Mouse (Mus musculus) midbrain, embryonic 13.5 days (tissue): ENCODE results near the gene Rps27. TPM values are rescaled to one million over a fixed set of nuclear protein-coding genes. Genes with fewer than 3 reads are reported as not detected.
"Not testable (repeated sequence)": the region's sequence is repeated elsewhere in the genome, so short reads cannot be mapped to it uniquely, and the experiment has no call there.

Experiments
- ATAC-seq: fragments of 200-750 bp; cut with Nextera tagmentation; 2 replicates; pipeline ENCODE4 v1.8.0; 2017; ENCODE audit warnings: mild to moderate bottlenecking, moderate TSS enrichment, moderate library complexity
- H3K27ac ChIP-seq: fragments of 300-500 bp; sonication (generic); 2 replicates; pipeline ENCODE4 v1.5.1; 2015; ENCODE audit warnings: inconsistent platforms, mild to moderate bottlenecking, moderate library complexity
- H3K27me3 ChIP-seq: fragments of 300-500 bp; sonication (generic); 2 replicates; pipeline ENCODE4 v1.6.1; 2015; ENCODE audit warnings: mild to moderate bottlenecking, inconsistent platforms
- H3K36me3 ChIP-seq: fragments of 300-500 bp; sonication (generic); 2 replicates; pipeline ENCODE4 v1.6.1; 2015; ENCODE audit warnings: mild to moderate bottlenecking, inconsistent platforms
- H3K4me1 ChIP-seq: fragments of 300-500 bp; sonication (generic); replicated peaks from 2 replicates; pipeline ENCODE4 v1.6.1; 2015; ENCODE audit warnings: inconsistent platforms
- H3K4me2 ChIP-seq: fragments of 300-500 bp; sonication (generic); replicated peaks from 2 replicates; pipeline ENCODE4 v1.6.1; 2015; ENCODE audit warnings: moderate library complexity, mild to moderate bottlenecking, inconsistent platforms
- H3K4me3 ChIP-seq: fragments of 300-500 bp; sonication (generic); replicated peaks from 2 replicates; pipeline ENCODE4 v1.5.1; 2015; ENCODE audit warnings: mild to moderate bottlenecking, inconsistent platforms
- H3K9ac ChIP-seq: fragments of 300-500 bp; sonication (generic); replicated peaks from 2 replicates; pipeline ENCODE4 v1.6.1; 2015; ENCODE audit warnings: mild to moderate bottlenecking, inconsistent platforms
- H3K9me3 ChIP-seq: fragments of 300-500 bp; sonication (generic); 2 replicates; pipeline ENCODE4 v1.6.1; 2016; ENCODE audit warnings: mild to moderate bottlenecking, inconsistent platforms
- WGBS: fragments of 180-500 bp; shearing (Covaris S2); methylation state at CpG from one replicate; pipeline ENCODE4 v1.1.7; 2015; 5-methylcytosine and 5-hydroxymethylcytosine counted together
- polyA plus RNA-seq: library from polyadenylated mRNA; unstranded; fragments of >200 nt; fragmentation: Nextera tagmentation; extraction: Ambion mirVana; gene quantifications from 2 replicates; pipeline ENCODE4 v1.2.1, GENCODE M21; 2015

Rps27 gene
- polyA plus RNA-seq = 1,033 and 1,129 TPM in 2 replicates

DNA sequence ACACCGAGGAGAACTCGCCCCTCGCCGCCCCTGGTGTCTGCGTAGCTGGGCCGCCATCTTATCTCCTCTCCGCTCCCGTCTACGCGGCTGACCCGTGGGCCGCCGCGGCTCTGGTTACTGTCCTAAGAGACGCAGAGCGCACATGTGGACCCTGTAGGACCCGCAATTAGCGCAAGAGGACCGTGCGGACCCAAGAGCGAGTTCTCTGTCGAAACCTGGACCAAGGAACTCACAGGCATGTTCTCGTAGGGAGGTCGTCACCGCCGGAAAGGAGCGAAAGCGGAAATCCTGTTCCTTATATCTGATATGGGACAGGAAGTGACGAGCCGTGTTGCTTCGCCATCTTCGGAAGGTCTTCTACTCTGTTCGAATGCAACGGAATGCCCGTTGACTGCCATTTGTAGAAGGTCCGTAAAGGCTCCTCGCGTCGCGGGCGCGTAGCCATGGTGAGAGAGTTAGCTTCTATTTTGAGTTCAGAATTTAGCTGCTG is at the start of gene Rps27, which contains the start of gene Rab13:
Rps27 (minus strand) TSS at position 275 of the 490 bp plus-strand sequence.
Rab13 (plus strand) TSS at position 319 of the 490 bp plus-strand sequence.
- ATAC-seq = peak; percentile 97
- under 1% methylated on average over 42 of the region's 42 CpGs for WGBS
- H3K4me1 ChIP-seq = peaks cover 33% of the 10 kb centered on the region
- peaks cover 36% of the 10 kb centered on the region for H3K36me3 ChIP-seq
- H3K27me3 ChIP-seq = no peaks in the 10 kb centered on the region
- H3K9ac ChIP-seq = peak within 1 kb of the TSS; percentile 88
- H3K4me3 ChIP-seq = peak within 1 kb of the TSS; percentile 84
- H3K4me2 ChIP-seq = peak within 1 kb of the TSS; percentile 89
- no peaks in the 10 kb centered on the region for H3K9me3 ChIP-seq
- peak within 1 kb of the TSS; percentile 87 for H3K27ac ChIP-seq

DNA sequence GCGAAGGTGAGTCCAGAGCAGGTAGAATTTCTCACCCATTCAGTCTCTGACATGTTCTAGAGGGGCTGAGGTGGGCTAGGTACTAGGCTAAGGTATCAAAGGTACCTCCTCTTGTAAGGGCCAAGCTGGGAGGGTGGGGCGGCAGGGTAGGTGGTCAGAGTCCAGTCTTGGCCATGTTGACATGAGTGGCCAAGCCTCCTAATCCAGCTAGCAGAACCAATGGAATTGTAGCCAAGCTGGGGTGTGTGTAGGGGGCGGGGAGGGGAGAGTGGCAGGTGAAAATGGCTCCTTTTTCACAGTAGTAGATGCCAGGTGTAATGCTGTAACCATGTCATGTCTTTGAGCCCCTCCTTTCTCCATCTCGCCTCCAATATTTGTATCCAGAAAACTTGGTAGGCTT is 45.1 kb upstream of the Rps27 start:
- no peak overlapping the region for H3K4me2 ChIP-seq
- no peak overlapping the region for H3K4me3 ChIP-seq
- ATAC-seq = no peak
- WGBS = 96% methylated on average over 4 of the region's 4 CpGs
- H3K27ac ChIP-seq = no peak overlapping the region
- H3K9ac ChIP-seq = no peak overlapping the region
- peaks cover 20% of the 10 kb centered on the region for H3K4me1 ChIP-seq
- no peaks in the 10 kb centered on the region for H3K27me3 ChIP-seq
- H3K9me3 ChIP-seq = no peaks in the 10 kb centered on the region
- peaks cover 66% of the 10 kb centered on the region for H3K36me3 ChIP-seq

DNA sequence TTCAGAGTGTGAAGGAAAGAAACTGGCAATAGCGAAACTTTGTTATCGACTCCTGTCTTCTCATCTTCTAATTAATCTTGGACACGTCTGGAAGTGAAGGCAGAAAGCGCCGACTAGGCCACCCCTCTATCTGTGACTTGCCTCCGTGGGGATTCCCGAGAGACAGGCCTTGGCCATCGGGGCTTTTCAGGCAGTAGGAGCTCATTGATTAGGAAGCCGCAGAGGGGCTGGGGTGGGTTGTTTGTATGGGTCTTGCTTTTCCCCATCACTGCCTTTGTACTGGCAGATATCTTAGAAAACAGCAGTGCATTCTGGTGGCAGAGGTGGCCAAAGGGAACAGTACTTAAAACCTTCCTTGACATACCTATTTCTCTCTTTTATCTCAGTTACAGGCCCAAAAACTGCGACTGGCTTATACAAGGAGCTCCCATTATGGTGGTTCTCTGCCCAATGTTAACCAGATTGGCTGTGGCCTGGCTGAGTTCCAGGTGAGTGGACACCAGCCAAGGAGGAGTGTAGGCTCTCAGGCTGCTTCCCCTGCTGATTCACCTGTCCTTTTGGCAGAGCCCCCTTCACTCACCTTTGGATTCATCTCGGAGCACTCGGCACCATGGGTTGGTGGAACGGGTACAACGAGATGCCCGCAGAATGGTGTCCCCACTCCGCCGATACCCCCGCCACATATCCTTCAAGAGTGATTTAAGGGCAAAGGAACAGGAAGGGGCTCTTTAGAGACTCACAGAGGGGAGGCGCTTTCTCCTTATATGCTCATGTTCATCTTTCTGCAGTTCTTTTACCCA is 43.5 kb upstream of the Rps27 start:
- ATAC-seq = no peak
- Histone ChIP-seq H3K4me2 (no peak overlapping the region), H3K4me1 (peaks cover 20% of the 10 kb centered on the region), H3K9ac (no peak overlapping the region), H3K27ac (no peak overlapping the region), H3K27me3 (no peaks in the 10 kb centered on the region), H3K9me3 (no peaks in the 10 kb centered on the region), H3K4me3 (no peak overlapping the region), H3K36me3 (peaks cover 50% of the 10 kb centered on the region)
- WGBS = 92% methylated on average over 19 of the region's 19 CpGs

DNA sequence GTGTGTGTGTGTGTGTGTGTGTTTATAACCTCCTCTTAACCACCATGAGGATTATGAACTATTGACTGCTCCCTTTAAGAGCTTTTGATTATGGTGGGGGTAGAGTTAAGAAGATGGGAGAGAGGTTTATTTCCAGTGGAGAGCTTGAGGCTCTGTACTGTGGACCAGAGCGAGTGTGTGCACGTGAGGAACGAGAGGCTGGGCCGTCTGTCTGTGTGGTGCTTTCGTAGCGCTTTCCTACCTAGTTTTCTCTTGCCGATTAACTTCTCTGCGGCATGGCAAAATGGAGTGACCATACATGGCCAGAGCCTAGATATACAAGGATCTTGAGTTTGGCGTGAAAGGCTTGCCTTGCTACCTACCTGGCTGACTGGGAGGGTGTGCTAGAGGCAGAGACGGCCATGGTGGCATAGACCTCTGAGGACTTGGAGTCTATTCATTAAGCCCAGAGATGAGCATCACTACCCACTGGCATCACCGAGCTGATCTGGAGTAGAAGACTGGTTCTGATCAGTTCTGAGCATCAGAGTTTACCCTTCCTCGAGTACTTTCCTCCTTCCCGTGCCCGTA is 42.4 kb upstream of the Rps27 start:
- peak overlapping the region; percentile 81; the same call in 1 of the 2 replicates for H3K9ac ChIP-seq
- WGBS = 91% methylated on average over 14 of the region's 14 CpGs
- no peak for ATAC-seq

DNA sequence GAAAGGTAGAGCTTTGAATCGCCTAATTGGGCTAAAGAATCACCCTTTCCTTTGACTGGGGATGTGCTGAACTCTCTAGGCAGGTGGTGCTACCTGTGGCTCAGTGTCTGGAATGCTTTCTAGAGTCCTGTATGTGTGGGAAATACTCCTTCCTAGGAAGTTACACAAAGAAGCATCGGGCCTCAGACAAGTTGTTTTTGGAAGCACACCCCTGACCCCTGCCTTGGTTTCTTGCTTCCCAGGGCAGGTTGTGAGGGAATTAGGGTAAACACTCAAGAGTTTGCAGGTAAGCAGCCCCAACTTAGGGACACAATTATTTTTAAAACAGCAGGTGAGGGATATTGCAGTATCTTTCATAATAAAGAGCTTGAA is 41.7 kb upstream of the Rps27 start:
- peak overlapping the region; percentile 92 for H3K4me2 ChIP-seq
- 28% methylated on average over 2 of the region's 2 CpGs for WGBS
- no peaks in the 10 kb centered on the region for H3K9me3 ChIP-seq
- peaks cover 47% of the 10 kb centered on the region for H3K36me3 ChIP-seq
- H3K27me3 ChIP-seq = no peaks in the 10 kb centered on the region
- no peak for ATAC-seq
- no peak overlapping the region for H3K27ac ChIP-seq
- H3K4me1 ChIP-seq = peaks cover 20% of the 10 kb centered on the region
- H3K4me3 ChIP-seq = peak overlapping the region; percentile 87
- peak overlapping the region; percentile 81 for H3K9ac ChIP-seq

More for the DNA sequence above, 42.4 kb upstream of the Rps27 start:
- Histone ChIP-seq H3K27me3 (no peaks in the 10 kb centered on the region), H3K9me3 (no peaks in the 10 kb centered on the region), H3K4me3 (peak overlapping the region; percentile 87; the same call in 1 of the 2 replicates), H3K36me3 (peaks cover 49% of the 10 kb centered on the region), H3K27ac (no peak overlapping the region), H3K4me1 (peaks cover 20% of the 10 kb centered on the region), H3K4me2 (0 out of 2 replicates have a peak overlapping the region, but pooled peaks have one; percentile 92)

DNA sequence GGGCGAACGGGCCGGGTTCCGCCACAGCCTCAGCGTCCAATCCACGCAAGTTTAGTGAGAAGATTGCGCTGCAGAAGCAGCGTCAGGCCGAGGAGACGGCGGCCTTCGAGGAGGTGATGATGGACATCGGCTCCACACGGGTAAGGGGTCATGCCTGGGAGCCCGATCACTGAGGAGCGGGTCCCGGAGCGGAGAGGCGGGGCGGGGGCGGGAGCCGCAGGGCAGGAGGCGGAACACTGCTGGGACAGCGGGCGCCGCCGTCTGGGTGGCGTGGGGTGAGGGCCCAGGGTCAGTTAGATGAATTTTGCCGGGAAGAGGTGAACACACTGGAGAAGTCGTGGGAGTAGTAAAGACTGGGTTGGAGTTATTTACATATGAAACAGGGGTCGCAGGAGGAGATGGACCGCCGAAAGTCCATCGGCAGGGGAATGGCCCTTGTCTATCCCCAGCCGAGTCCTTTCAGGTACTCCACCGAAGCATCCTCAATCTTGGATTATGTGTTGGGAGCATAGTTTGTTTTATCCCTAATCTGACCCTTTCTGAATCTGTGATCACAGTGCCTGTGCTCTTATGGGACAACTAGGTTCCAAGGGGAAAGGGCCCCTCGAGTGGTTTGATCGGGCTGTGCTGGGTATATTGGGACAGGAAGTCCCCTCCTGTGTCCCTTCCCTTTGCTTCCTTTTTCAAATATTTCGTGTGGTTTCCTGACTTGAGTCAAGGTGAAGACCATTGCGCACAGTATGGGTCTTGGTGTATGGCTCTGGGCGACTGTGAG is 41.2 kb upstream of the Rps27 start:
- Histone ChIP-seq H3K4me1 (peaks cover 21% of the 10 kb centered on the region), H3K27ac (peak overlapping the region; percentile 83), H3K4me3 (peak overlapping the region; percentile 87), H3K9ac (peak overlapping the region; percentile 81), H3K36me3 (peaks cover 41% of the 10 kb centered on the region), H3K4me2 (peak overlapping the region; percentile 92), H3K9me3 (no peaks in the 10 kb centered on the region), H3K27me3 (no peaks in the 10 kb centered on the region)
- ATAC-seq = peak; percentile 80
- WGBS = 2% methylated on average over 41 of the region's 41 CpGs

DNA sequence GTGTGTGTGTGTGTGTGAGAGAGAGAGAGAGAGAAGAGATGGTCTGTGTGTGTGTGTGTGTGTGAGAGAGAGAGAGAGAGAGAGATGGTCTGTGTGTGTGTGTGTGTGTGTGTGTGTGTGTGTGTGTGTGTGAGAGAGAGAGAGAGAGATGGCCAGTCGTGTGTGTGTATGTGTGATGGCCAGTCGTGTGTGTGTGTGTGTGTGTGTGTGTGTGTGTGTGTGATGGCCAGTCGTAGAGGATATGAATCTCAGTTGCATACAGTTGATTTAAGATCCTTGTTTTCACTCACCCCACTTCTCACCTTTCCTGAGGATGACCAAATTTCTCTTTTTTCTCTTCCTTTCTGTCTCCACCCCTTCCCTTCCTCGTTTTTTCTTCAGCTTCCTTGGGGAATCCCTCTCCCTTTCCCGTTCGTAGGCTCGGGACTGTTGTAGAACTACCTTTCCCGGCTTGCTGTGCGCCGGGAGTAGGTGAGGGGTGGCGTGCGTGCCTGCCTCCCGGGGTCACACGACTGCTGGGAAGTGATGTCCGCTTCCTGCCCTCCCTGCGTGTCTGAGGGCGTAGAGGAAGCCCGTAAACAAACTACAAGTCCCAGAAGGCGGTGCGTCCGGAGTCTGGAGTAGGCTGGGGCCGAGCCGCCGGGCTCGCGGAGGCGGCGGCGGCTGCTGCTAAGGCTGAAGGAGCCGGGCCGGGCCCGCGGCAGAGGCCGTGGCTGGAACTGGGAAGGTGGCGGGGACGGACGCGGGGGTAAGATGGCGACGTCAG is 40.4 kb upstream of the Rps27 start, which contains the start of gene Crtc2:
Crtc2 (plus strand) TSS at position 511 of the 766 bp plus-strand sequence.
- Histone ChIP-seq H3K36me3 (peaks cover 33% of the 10 kb centered on the region), H3K27ac (peak within 1 kb of the TSS; percentile 83), H3K4me1 (peaks cover 28% of the 10 kb centered on the region), H3K9ac (peak within 1 kb of the TSS; percentile 81), H3K4me3 (peak within 1 kb of the TSS; percentile 87), H3K4me2 (peak within 1 kb of the TSS; percentile 92), H3K9me3 (no peaks in the 10 kb centered on the region), H3K27me3 (no peaks in the 10 kb centered on the region)
- WGBS = 1% methylated on average over 40 of the region's 40 CpGs
- ATAC-seq = peak; percentile 99

DNA sequence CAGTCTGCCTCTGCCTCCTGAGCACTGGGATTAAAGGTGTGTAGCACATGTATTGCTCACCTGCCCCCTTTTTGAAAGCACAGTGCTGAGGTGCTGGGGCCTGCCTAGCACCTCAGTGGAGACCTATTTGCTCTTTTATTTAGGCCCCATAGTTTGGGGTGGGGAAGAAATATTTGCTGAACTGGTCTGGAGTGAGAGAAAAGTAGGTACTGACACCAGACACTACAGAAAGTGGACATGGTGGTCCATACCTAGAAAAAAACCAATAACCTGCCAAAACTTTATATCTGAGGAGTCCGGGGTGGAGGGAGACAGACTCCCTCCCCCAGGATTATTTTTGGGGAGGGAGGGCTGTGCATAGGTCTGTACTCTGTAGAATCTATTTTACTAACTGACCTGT is 39.7 kb upstream of the Rps27 start:
- WGBS = 81% methylated on average over 1 of the region's 1 CpGs
- ATAC-seq, H3K27ac ChIP-seq, H3K9ac ChIP-seq, H3K9me3 ChIP-seq, H3K27me3 ChIP-seq: not testable (repeated sequence)
- Histone ChIP-seq H3K4me1 (peaks cover 33% of the 10 kb centered on the region), H3K4me2 (peak overlapping the region; percentile 92), H3K4me3 (peak overlapping the region; percentile 87; the same call in 1 of the 2 replicates), H3K36me3 (peaks cover 27% of the 10 kb centered on the region)

DNA sequence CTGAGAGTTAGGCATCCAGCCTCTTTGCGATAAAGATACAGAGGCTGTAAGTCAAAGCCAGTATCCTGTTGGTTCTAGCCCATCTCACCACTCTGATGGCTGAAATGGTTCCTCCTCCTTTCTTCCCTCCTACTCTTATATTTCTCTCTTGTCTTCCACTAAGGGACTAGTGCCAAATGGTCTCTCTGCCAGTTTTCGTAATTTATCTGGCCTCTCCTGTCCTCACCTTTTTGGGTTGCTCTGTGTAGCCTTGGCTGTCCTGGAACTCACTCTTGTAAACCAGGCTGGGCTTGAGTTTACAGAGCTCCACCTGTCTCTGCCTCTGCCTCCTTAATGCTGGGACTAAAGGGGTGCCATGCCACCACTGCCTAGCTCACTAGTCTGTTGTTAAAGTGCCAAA is 39.2 kb upstream of the Rps27 start:
- H3K4me2 ChIP-seq, H3K9me3 ChIP-seq, H3K27ac ChIP-seq, H3K9ac ChIP-seq, H3K4me3 ChIP-seq, H3K27me3 ChIP-seq, ATAC-seq: not testable (repeated sequence)
- Histone ChIP-seq H3K36me3 (peaks cover 22% of the 10 kb centered on the region), H3K4me1 (peaks cover 34% of the 10 kb centered on the region)
- 97% methylated on average over 2 of the region's 2 CpGs for WGBS

DNA sequence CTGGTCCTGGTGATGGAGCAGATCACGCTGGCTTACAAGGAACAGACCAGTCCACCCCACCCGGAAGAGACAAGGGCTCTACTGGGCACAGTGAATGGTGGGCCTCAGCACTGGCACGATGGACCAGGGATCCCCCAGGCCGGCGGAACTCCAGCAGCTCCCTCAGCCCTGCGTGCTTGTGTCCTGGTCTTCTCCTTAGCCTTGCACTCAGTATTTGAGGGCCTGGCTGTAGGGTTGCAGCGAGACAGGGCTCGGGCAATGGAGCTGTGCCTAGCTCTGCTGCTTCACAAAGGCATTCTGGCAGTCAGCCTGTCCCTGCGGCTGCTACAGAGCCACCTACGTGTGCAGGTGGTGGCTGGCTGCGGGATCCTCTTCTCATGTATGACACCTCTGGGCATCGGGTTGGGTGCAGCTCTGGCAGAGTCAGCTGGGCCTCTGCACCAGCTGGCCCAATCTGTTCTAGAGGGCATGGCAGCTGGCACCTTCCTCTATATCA is 38.3 kb upstream of the Rps27 start:
- WGBS = 92% methylated on average over 8 of the region's 12 CpGs
- H3K4me2 ChIP-seq, ATAC-seq: not testable (repeated sequence)

DNA sequence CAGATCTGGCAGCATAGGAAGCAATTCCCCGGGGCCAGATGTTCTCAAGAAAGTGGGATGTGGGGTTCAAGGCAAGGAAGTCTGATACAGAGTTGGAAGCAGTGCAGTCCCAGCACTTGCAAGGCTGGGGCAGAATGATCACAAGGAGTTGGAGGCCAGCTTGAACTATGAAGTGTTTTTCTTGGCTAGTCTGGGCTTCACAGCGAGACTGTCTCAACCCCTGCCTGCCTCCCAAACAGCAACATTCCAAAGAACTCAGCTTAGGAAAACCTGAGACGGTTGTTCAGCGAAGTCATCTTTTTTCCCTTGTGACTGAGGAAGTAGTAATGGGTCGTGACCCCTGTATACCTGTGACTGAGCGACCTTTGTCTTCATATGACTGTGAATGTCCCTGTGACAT is 37.3 kb upstream of the Rps27 start:
- Histone ChIP-seq H3K9me3 (no peaks in the 10 kb centered on the region), H3K9ac (no peak overlapping the region), H3K4me2 (no peak overlapping the region), H3K27me3 (no peaks in the 10 kb centered on the region), H3K27ac (no peak overlapping the region), H3K4me1 (peaks cover 28% of the 10 kb centered on the region), H3K36me3 (peaks cover 14% of the 10 kb centered on the region), H3K4me3 (no peak overlapping the region)
- WGBS = 86% methylated on average over 6 of the region's 6 CpGs
- ATAC-seq = no peak

More for the DNA sequence above, 38.3 kb upstream of the Rps27 start:
- H3K27ac ChIP-seq, H3K9me3 ChIP-seq, H3K4me3 ChIP-seq, H3K27me3 ChIP-seq, H3K9ac ChIP-seq: not testable (repeated sequence)
- Histone ChIP-seq H3K4me1 (peaks cover 37% of the 10 kb centered on the region), H3K36me3 (peaks cover 14% of the 10 kb centered on the region)
